Mouse (Mus musculus) embryonic facial prominence, embryonic 15.5 days (tissue): ENCODE data around the gene Ksr1. TPM values are rescaled to one million over a fixed set of nuclear protein-coding genes. Genes with fewer than 3 reads are reported as not detected.

Experiments used
- ATAC-seq: fragments of 200-750 bp; cut with Nextera tagmentation; 2 replicates; pipeline ENCODE4 v1.8.0; 2017; ENCODE audit warnings: low read depth, moderate TSS enrichment; ENCODE audit not compliant: insufficient number of reproducible peaks, low FRiP score, low TSS enrichment
- H3K27ac ChIP-seq: fragments of 300-500 bp; sonication (generic); replicated peaks from 2 replicates; pipeline ENCODE4 v1.5.1; 2015; ENCODE audit warnings: mild to moderate bottlenecking, inconsistent platforms
- H3K27me3 ChIP-seq: fragments of 300-500 bp; sonication (generic); 2 replicates; pipeline ENCODE4 v1.6.1; 2015; ENCODE audit warnings: inconsistent platforms
- H3K36me3 ChIP-seq: fragments of 300-500 bp; sonication (generic); 2 replicates; pipeline ENCODE4 v1.6.1; 2015; ENCODE audit warnings: mild to moderate bottlenecking, inconsistent platforms
- H3K4me1 ChIP-seq: fragments of 300-500 bp; sonication (generic); 2 replicates; pipeline ENCODE4 v1.6.1; 2015; ENCODE audit warnings: inconsistent platforms
- H3K4me2 ChIP-seq: fragments of 300-500 bp; sonication (generic); replicated peaks from 2 replicates; pipeline ENCODE4 v1.6.1; 2015; ENCODE audit warnings: mild to moderate bottlenecking, inconsistent platforms
- H3K4me3 ChIP-seq: fragments of 300-500 bp; sonication (generic); replicated peaks from 2 replicates; pipeline ENCODE4 v1.5.1; 2015; ENCODE audit warnings: mild to moderate bottlenecking, inconsistent platforms
- H3K9ac ChIP-seq: fragments of 300-500 bp; sonication (generic); 2 replicates; pipeline ENCODE4 v1.6.1; 2015; ENCODE audit warnings: inconsistent platforms
- H3K9me3 ChIP-seq: fragments of 300-500 bp; sonication (generic); replicated peaks from 2 replicates; pipeline ENCODE4 v1.6.1; 2016; ENCODE audit warnings: inconsistent platforms
- WGBS: fragments of 180-500 bp; shearing (Covaris S2); methylation state at CpG from one replicate; pipeline ENCODE4 v1.1.7; 2015; 5-methylcytosine and 5-hydroxymethylcytosine counted together
- polyA plus RNA-seq: library from polyadenylated mRNA; unstranded; fragments of >200 nt; fragmentation: Nextera tagmentation; extraction: Ambion mirVana; gene quantifications from 2 replicates; pipeline ENCODE4 v1.2.1, GENCODE M21; 2015

Ksr1 gene
- polyA plus RNA-seq, 1 experiment from 2014 or later: 5.6 TPM

GRCm38 (mm10) chr11:79092802-79093201, 53.4 kb downstream of the Ksr1 start:
- ATAC-seq: no peak
- H3K4me1 ChIP-seq: peaks cover 52% of the 10 kb centered on the region
- no peaks in the 10 kb centered on the region for H3K9me3 ChIP-seq
- no peak overlapping the region for H3K27ac ChIP-seq
- no peak overlapping the region for H3K9ac ChIP-seq
- 71% methylated on average over 7 of the region's 7 CpGs for WGBS
- H3K4me2 ChIP-seq: no peak overlapping the region
- no peaks in the 10 kb centered on the region for H3K27me3 ChIP-seq
- H3K4me3 ChIP-seq: no peak overlapping the region
- H3K36me3 ChIP-seq: no peaks in the 10 kb centered on the region

- Histone ChIP-seq H3K4me2 (no peak overlapping the region), H3K27me3 (no peaks in the 10 kb centered on the region), H3K9ac (no peak overlapping the region), H3K4me3 (no peak overlapping the region), H3K27ac (no peak overlapping the region), H3K9me3 (no peaks in the 10 kb centered on the region), H3K4me1 (peaks cover 55% of the 10 kb centered on the region), H3K36me3 (no peaks in the 10 kb centered on the region)
- WGBS: 82% methylated on average over 6 of the region's 6 CpGs
- ATAC-seq: no peak
These were observed 54.0 kb downstream of the Ksr1 start for GRCm38 (mm10) chr11:79092245-79092644.

- no peak for ATAC-seq
- no peaks in the 10 kb centered on the region for H3K36me3 ChIP-seq
- peaks cover 44% of the 10 kb centered on the region for H3K4me1 ChIP-seq
- H3K27ac ChIP-seq: 0 out of 2 replicates have a peak overlapping the region, but pooled peaks have one; percentile 6
- H3K27me3 ChIP-seq: no peaks in the 10 kb centered on the region
- no peak overlapping the region for H3K4me3 ChIP-seq
- H3K4me2 ChIP-seq: no peak overlapping the region
- H3K9ac ChIP-seq: no peak overlapping the region
- H3K9me3 ChIP-seq: no peaks in the 10 kb centered on the region
- 52% methylated on average over 1 of the region's 1 CpGs for WGBS
These were observed 56.5 kb downstream of the Ksr1 start for GRCm38 (mm10) chr11:79089756-79090155.

GRCm38 (mm10) chr11:79089027-79089426, 57.2 kb downstream of the Ksr1 start:
- 49% methylated on average over 5 of the region's 5 CpGs for WGBS
- no peak overlapping the region for H3K4me2 ChIP-seq
- no peaks in the 10 kb centered on the region for H3K27me3 ChIP-seq
- no peaks in the 10 kb centered on the region for H3K9me3 ChIP-seq
- 0 out of 2 replicates have a peak overlapping the region, but pooled peaks have one; percentile 6 for H3K27ac ChIP-seq
- H3K4me1 ChIP-seq: peaks cover 37% of the 10 kb centered on the region
- H3K9ac ChIP-seq: no peak overlapping the region
- H3K36me3 ChIP-seq: no peaks in the 10 kb centered on the region
- no peak for ATAC-seq
- no peak overlapping the region for H3K4me3 ChIP-seq

- Histone ChIP-seq H3K4me1 (peaks cover 38% of the 10 kb centered on the region), H3K4me3 (no peak overlapping the region), H3K27me3 (no peaks in the 10 kb centered on the region), H3K9me3 (no peaks in the 10 kb centered on the region), H3K4me2 (no peak overlapping the region), H3K9ac (no peak overlapping the region), H3K27ac (no peak overlapping the region), H3K36me3 (no peaks in the 10 kb centered on the region)
- 72% methylated on average over 9 of the region's 9 CpGs for WGBS
- ATAC-seq: no peak
These were observed 57.9 kb downstream of the Ksr1 start for GRCm38 (mm10) chr11:79088325-79088724.

- H3K9me3 ChIP-seq: no peaks in the 10 kb centered on the region
- no peak overlapping the region for H3K27ac ChIP-seq
- no peak for ATAC-seq
- WGBS: 84% methylated on average over 4 of the region's 4 CpGs
- no peak overlapping the region for H3K4me2 ChIP-seq
- H3K9ac ChIP-seq: no peak overlapping the region
- no peaks in the 10 kb centered on the region for H3K36me3 ChIP-seq
- no peak overlapping the region for H3K4me3 ChIP-seq
- peaks cover 39% of the 10 kb centered on the region for H3K4me1 ChIP-seq
- H3K27me3 ChIP-seq: no peaks in the 10 kb centered on the region
These were observed 58.4 kb downstream of the Ksr1 start for GRCm38 (mm10) chr11:79087731-79088311.

- Histone ChIP-seq H3K9me3 (no peaks in the 10 kb centered on the region), H3K27ac (no peak overlapping the region), H3K4me3 (no peak overlapping the region), H3K36me3 (no peaks in the 10 kb centered on the region), H3K4me1 (peaks cover 47% of the 10 kb centered on the region), H3K27me3 (no peaks in the 10 kb centered on the region), H3K9ac (no peak overlapping the region), H3K4me2 (no peak overlapping the region)
- 87% methylated on average over 12 of the region's 12 CpGs for WGBS
- ATAC-seq: no peak
These were observed 59.4 kb downstream of the Ksr1 start for GRCm38 (mm10) chr11:79086787-79087186.

- Histone ChIP-seq H3K9ac (no peak overlapping the region), H3K36me3 (no peaks in the 10 kb centered on the region), H3K27ac (no peak overlapping the region), H3K4me2 (no peak overlapping the region), H3K27me3 (no peaks in the 10 kb centered on the region), H3K9me3 (no peaks in the 10 kb centered on the region), H3K4me1 (peaks cover 58% of the 10 kb centered on the region), H3K4me3 (no peak overlapping the region)
- ATAC-seq: no peak
- WGBS: 57% methylated on average over 5 of the region's 5 CpGs
These were observed 61.1 kb downstream of the Ksr1 start for GRCm38 (mm10) chr11:79085059-79085458.

- no peak overlapping the region for H3K4me3 ChIP-seq
- H3K36me3 ChIP-seq: no peaks in the 10 kb centered on the region
- H3K4me2 ChIP-seq: no peak overlapping the region
- H3K4me1 ChIP-seq: peaks cover 49% of the 10 kb centered on the region
- H3K27ac ChIP-seq: no peak overlapping the region
- no peaks in the 10 kb centered on the region for H3K27me3 ChIP-seq
- 32% methylated on average over 11 of the region's 11 CpGs for WGBS
- ATAC-seq: no peak
- H3K9me3 ChIP-seq: no peaks in the 10 kb centered on the region
- H3K9ac ChIP-seq: no peak overlapping the region
These were observed 63.2 kb downstream of the Ksr1 start for GRCm38 (mm10) chr11:79083018-79083441.

GRCm38 (mm10) chr11:79080965-79081891, 65.0 kb downstream of the Ksr1 start:
- Histone ChIP-seq H3K9me3 (no peaks in the 10 kb centered on the region), H3K9ac (no peak overlapping the region), H3K27me3 (no peaks in the 10 kb centered on the region), H3K4me3 (no peak overlapping the region), H3K4me2 (no peak overlapping the region), H3K27ac (peak overlapping the region; percentile 39; the same call in 1 of the 2 replicates), H3K36me3 (no peaks in the 10 kb centered on the region), H3K4me1 (peaks cover 53% of the 10 kb centered on the region)
- 65% methylated on average over 16 of the region's 16 CpGs for WGBS
- no peak for ATAC-seq

GRCm38 (mm10) chr11:79080081-79080480, 66.1 kb downstream of the Ksr1 start:
- Histone ChIP-seq H3K27me3 (no peaks in the 10 kb centered on the region), H3K9me3 (no peaks in the 10 kb centered on the region), H3K9ac (no peak overlapping the region), H3K27ac (no peak overlapping the region), H3K4me1 (peaks cover 54% of the 10 kb centered on the region), H3K4me2 (no peak overlapping the region), H3K36me3 (no peaks in the 10 kb centered on the region), H3K4me3 (no peak overlapping the region)
- ATAC-seq: no peak
- WGBS: 64% methylated on average over 6 of the region's 6 CpGs
